Mouse (Mus musculus) lung, adult 18-20 months (tissue): ENCODE data around the gene S100a16.

Source experiments
- DNase-seq, 2 experiments: peaks; one replicate each; pipeline ENCODE4 v3.0.0; 2022; ENCODE audit warnings: mixed read lengths in 2 of 2

The S100a16 gene

DNA sequence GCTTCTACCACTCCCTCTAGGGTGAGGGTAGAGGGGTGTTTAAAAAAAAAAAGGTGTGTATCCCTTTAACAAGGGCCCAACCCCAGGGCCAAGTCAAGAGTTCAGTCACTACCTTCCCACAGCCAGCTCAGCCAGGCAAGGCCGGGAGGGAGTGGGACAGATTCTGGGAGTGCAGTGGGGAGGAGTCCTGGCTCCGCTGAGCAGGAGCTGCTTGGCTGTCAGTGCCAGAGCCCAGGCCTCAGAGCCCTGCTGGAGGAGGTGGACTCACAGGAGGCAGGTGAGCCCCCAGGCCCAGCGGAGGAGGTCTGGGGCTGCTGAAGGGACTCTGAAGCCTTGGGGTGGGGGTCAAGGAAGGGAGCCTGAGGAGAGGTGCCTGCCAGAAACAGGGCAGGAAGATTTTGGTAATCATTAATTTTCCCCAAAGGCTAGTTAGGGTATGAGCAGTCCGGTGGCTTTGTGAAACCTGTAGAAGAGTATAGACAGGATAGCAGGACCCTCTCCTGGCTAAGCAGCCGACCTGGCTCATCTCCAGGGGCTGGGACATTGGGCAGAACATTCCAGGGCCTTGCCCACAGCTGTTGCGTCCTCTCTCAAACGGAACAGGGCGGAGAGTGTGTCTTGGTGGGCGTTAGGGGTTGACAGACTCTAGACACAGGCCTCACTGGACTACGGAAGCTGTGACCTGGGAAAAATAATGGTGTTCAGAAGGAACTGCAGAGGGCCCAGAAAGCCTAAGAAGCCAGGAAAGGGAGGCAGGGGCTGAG is at the start of gene S100a16:
TSS of gene S100a16 (plus strand) at position 114 of the 764 bp plus-strand sequence.
- peak; percentile 88 to 90 for DNase-seq

DNA sequence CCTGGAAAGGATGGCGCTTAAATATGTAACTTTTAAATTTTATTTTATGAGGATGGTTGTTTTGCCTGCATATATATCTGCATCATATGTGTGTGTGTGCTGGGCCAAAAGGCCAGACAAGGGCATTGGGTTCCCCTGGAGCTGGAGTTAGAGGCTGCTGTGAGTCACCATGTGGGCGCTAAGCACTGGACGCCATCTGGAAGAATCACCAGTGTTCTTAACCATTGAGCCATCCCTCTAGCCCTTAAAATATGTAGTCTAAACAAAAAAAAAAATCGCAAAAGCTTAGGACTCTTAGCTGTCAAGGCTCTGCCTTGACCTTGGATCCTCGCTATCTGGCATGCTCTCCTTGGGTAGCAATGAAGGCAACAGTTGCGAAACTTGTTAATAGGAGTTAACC is 48.5 kb upstream of the S100a16 start:
- DNase-seq = no peak

DNA sequence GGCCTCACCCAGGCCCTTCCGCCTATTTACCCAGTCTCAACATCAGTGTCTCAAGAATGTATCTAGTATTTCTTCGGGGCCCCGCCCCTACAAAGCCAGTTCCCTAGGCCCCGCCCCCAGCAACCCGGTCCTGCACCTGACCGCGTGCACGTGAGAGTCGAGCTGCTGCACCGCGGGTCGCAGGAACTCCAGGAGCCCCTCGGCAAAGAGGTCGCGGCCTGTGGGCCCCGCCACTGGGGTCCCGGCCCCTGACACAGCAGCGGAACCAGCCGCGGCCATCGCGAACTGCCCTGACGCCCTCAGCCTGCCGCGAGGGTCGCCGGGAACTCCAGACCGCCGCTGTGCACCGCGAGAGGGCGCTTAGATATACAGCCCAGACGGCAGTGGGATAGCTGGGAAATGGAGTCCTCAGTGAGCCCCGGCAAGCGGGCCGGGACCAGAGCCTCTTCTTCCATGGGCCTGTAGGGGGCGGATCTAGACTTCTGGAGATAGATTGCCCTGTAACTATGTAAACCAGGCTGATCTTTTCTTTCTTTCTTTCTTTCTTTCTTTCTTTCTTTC is 46.3 kb upstream of the S100a16 start, which contains the start of gene Snapin:
TSS of gene Snapin (minus strand) at position 338 of the 561 bp plus-strand sequence.
- peak; percentile 96 to 97 for DNase-seq

DNA sequence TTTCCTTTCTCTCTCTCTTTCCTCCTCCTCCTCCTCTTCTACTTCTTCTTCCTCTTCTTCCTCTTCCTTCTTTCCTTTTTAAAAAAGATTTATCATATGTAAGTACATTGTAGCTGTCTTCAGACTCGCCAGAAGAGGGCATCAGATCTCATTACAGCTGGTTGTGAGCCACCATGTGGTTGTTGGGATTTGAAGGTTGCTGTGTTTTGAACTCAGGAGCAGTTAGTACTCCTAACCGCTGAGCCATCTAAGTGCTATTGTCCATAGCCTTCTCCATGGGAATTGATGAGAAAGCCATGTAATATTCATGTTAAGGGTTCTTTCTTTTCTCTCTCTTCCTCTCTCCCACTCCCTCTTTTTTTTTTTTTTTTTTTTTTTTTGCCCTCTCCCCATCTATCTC is 45.7 kb upstream of the S100a16 start:
- peak; percentile 45 to 71 for DNase-seq

DNA sequence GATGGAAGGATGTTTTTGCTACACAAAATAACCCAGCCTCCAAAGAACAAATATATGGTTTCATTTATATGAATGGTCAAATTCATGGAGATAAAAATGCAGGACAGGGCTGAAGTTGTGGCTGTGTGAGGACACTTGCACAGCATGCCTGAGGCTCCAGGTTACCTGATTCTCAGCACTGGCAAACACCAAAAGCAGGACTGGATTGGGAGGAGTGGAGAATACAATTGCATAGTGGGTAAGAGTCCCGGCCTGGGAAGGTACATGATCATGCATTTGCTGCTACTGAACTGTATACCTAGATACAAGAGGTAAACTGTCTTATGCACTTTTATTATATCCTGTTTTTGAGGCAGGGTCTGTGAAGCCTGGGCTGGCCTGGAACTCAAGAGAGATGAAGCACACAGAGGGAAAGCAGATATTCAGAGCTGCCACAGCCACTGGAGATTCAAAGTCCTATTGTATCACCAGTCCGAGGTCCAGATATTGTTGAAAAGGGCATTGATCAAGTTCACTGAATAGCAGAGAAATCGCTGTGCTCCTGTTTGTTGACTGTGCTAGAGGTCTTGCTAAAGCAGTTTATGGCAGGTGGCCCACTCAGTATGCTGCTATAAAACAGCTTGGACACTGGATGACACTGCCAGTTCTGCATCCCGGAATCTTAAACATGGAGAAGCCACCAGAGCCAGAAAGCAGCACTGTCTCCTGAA is 43.1 kb upstream of the S100a16 start:
- no peak for DNase-seq

DNA sequence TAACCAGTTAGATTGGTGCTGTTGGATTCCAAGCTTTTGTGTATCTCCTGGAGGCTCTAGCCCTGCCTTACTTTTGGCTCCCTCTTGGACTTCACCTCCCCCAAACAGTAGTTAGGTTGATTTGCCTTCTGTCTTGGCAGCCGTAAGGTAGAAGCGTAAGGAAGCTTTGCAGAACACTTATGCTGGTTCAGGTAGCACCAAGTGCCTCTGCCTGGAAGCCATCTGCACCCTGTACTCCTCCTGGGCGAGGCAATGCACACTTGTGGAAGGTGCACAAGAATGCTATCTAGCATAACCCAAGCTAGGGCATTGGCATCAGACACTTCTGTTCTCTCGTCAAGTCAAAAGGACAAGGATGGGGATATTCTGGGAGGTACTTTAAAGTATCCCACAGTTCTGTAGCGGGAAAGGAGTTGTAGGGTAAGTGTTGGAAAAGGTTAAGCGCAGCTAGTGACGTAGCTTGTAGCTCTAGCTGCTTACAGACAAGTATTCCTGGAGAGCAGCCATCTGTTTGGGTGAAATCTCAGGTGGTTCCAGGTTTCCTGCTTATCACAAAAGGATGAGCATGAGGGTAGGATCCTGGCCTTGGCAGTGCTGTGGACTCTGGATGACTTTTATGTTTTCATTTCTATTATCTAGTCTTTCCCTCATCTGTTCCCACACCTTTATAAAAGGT is 41.1 kb upstream of the S100a16 start:
- DNase-seq = no peak

DNA sequence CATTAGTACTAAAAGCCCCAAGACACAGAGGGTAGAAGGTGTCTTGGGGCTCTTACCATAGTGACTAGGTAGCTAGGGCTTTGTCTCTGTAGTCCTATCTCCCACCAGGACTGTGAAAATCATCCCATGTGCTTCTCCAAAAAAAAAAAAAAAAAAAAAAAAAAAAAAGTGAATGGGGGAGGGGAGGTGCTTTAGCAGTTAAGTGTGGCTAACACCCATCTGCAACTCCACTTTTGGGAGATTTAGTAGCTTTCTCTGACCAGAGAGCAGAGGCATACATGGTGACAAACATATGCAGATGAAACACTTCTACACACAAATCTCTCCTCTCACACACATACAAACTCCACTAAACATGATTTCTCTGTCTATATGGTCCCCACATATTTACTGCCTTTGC is 39.5 kb upstream of the S100a16 start:
- DNase-seq = no peak

DNA sequence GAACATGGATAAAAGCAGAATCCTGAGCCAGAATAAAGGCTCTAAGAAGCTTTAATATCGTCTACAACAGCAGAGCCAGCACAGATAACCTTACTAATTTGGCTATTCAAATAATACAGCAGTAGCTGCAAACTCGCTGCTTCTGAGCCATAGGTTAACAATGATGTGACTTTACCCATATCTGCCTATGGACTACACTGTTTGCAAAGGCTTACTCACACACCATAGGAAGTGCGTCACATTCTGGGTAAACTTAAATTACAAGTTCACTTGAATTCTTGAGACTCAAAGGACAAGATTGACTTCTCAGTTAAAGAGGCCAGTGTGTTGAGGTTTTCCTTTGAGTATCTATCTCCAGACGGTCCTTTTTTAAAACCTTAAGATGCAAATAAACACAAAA is 33.6 kb upstream of the S100a16 start:
- DNase-seq = no peak

DNA sequence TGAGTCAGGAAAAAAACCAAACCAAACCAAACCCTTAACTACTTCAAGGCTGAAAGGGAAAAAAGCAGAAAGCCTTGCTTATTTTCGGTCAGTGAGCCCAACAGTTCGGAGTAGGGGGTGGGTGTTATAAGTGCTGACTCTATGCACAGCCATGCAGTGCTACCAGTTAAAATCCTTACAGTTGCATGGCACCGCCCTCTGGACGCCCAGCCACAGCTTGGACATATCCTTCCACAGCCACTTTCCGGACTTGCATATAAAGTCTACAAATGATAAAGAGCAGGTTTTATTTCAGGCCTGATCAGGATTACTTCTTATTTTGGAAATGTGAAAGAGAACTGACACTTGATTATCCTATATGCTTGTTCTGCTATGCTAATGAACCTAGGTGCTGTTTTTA is 31.8 kb upstream of the S100a16 start:
- DNase-seq = no peak

DNA sequence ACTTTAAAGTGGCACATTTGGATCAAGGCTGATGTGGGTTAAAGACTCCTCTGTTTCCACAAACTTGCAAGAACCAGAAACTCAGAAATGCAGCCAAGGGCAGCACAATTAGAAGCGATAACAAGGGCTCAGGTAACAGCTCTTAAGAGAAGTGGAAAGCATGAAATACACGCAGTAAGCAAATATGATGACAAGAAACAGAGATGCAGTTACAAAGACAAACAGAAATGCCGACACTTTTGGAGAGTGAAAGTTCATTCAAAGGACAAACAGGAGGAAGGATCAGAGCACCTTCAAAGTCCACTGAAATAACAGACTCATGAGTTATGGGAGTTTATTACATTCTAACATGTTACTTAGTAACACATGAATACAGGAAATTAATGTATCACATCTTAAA is 30.7 kb upstream of the S100a16 start:
- peak in 1 of 2 experiments; percentile 54 for DNase-seq

DNA sequence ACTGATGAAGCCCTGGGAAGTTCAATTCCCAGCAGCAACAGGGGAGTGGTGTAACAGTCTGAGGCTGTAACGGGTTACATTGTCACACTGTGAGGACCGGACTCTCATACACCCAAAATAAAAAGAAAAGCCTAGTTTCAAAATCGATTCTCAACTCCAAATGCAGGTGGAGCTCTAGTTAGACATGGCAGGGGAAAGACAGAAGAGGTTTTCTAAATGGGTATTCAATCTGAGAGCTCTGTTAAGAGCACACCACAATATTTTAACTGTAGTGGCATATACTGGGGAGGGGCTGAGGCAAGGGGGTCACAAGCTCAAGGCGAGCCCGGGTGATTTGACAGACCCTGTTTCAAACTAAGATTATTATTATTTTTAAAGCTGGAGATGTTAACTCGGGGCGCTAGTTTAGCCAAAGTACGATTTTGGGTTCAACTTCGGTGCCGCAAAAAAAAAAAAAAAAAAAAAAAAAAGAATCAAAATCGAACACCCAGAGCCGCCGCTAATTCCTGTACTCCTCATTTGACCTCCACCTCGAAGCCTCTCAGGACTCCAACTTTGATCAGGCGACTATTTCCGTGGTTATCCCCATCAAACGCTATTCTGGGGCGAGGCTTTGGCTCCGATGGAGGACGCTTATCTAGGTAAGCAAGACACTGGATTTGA is 28.6 kb upstream of the S100a16 start:
- no peak for DNase-seq

DNA sequence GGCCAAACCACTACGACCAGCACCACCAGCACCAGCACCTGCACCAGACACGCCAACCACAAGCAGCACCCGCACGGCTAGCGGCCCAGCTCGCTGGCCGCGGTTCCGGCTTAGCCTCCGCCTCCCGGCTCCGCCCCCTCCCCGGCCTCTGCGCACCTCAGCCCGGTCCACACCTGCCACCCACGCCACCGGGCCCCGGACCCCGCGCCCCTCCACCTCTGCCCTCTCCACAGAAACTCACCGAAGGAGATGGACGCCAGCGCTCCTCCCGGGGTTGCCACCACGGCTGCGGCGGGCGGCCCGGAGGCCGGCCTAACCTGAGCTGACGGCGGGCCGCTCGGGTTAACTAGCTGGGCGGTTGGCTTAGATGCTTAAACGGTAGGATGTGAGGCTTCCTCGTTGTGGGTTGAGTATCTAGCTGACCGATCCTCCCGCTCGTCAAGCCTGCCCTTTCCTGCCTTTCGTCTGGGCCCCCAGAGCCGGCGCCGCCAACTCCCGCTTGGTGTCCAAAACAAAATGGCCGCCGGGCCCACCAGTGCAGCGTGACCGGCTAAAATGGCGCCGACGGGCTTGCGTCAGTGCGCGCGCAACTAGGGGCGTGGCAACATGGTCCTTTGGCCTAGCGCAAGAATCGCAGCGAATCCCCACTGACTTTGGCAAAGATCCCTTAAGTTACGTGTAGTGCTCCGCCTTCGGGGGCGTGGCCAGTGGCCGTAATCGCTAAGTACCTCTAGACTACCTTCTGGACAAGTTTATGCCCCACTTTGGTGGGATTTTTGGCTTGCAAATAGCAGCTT is 27.9 kb upstream of the S100a16 start, which contains the start of gene Chtop:
TSS of gene Chtop (minus strand) at position 549 of the 797 bp plus-strand sequence.
- peak; percentile 99 to 100 for DNase-seq

DNA sequence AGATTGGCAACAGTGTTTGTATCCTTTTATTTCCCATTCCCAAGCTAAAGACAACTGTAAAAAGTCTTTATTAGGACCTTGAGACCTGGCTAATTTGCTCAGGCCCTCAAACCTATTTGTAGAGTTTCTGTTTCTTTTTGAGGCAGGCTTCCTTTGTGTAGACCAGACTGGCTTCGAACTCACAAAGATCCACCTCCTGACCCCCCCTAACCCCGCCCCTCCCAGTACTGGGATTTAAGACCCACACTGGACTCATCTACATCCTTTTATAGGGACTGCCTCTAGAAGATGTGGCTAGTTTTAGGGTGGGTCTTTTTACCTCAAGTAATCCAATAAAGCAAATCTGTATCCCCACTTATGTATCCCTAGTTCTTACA is 27.3 kb upstream of the S100a16 start:
- DNase-seq = no peak

DNA sequence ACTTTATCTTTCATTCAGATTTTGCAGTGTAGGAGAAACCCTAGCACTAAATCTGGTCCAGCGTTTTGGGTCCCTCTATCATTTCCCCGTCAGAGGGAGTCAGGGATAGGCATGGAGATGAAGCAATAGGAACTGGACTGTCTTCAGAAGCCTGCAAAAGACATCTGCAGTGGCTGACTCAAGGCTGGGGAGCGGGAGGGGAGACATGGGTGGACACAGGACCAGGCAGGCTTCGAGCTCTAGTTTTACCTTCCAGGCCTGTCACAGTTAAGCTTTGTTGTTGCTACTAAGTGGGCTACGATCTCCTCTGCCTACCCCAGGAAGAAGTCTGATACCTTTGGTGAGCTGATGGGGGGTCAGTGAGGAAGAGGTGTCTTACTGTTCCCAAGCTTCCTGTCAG is 24.8 kb upstream of the S100a16 start:
- DNase-seq = no peak

DNA sequence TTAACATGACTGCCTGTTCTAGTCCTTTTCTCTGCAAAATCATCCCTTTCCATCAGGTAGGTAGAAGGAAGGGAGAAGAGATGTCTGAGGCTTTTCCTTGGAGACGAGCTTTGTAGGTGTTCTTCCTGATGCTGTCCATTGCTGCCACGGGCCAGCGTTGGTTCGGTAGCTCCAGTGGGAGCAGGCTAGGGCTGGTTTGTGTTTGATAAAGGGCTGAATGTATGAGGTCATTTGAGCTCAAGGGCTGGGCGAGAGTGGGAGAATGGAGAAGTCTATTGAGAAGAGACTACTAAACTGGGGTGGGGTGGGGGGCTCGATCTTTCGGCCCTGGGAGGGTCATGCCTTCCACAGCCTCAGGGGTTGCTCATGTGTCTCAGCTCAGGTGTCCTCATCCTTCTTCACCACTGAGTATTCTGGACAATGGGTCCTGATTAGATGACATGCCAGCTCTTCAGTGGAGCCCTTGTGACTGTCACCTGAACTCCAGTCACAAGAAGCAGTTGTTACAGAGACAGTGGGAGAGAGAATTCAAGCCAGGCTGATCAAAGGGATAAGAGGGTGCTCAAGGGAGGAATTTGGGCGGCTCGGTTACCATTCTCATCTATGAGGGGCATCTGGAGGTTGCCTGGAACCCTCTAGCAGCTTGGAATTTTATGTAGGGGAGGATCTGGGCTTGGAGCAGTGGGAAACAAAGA is 24.0 kb upstream of the S100a16 start:
- no peak for DNase-seq

DNA sequence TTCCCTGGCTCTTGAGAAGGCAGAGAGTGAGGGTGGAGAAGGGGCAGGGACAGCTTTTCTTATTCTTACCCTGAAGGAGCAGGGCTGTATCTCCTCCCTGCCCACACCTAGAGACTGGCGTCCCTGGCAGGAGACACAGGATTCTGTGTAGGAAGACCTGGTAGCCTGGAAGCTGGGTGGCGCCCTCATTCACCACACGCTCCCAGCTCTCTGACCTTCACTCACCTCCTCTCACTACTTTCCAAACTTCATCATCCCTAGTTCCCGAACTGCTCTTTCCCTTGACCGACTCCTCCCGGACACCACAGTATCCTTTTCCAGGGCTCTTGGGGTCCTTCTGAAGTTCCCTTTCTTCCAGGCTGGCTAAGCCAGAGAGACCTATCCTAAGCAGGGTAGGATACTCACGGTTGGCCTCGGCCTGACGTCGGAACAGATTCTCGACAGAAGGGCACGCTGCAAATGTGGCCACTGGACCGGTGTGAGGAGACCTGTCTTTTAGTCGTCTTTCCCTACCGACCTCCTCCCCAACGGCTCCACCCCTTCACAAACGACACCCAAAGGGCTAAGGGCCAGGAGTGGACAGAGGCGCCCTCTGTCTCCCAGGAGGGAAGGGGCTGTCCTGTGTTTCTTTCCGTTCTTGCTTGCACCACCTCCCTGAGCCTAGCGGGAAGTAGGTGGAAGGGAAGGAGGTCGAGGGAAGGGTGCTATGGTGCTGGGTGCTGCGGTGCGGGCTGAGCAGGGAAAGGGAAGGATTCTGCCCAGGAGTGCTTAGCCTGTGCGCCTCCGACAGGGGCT is 23.1 kb upstream of the S100a16 start, which contains the start of the genes S100a1 and S100a13:
TSS of gene S100a1 (minus strand) at position 597 of the 795 bp plus-strand sequence.
TSS of gene S100a13 (plus strand) at position 640 of the 795 bp plus-strand sequence.
- peak; percentile 90 to 93 for DNase-seq

DNA sequence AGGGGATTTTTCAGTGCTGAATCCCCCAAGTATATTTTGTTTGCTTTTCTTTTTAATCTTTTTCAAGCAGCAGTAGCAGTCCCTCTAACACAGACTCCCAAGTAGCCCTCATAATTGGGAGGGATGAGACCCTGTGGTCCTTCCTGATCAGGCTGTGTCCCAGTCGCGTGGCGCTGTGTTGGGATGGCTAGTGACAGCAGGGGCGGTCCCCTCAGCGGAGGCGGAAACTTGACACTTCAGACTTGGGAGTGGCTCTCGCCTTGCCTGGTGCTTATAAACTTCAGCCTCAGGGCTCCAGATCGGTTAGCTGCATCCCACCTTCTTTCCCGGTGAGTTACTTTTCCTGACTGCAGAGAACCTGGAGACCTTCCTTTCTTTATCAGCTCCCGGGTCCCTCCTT is 22.4 kb upstream of the S100a16 start:
- peak; percentile 88 to 90 for DNase-seq

DNA sequence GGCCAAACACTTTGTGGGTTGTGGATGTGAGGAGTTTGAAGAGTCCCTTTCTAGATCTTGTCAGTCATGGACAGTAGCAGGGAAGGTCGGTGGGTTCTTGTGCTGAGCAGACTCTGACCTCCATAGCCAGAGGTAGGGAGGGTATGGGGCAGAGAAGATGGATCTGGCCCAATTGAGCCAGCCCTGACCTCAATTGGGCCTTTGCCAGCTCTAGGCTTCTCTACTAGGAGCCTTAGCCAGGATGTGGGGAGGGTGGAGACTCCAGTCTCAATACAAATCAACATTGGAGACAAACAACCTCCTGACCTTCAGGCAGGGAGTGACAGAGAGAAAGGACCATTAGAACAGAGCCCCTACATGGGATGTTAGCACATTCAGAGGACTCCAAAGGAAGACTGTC is 21.8 kb upstream of the S100a16 start:
- DNase-seq = peak; percentile 65 to 80

DNA sequence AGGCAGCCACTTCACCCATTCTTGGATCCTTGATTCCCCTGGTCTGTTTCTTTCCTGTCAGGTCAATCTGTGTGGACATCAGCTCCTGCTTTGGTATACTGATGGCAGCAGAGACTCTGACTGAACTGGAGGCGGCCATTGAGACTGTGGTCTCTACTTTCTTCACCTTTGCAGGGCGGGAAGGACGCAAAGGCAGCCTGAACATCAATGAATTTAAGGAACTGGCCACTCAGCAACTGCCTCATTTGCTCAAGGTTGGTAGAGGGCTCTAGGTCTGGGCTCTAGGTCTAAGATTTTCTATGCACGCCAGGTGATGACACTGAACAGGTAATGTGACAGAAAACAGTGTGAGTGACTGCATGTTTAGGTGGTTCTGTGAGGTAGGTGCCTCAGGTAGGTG is 21.3 kb upstream of the S100a16 start:
- no peak for DNase-seq

DNA sequence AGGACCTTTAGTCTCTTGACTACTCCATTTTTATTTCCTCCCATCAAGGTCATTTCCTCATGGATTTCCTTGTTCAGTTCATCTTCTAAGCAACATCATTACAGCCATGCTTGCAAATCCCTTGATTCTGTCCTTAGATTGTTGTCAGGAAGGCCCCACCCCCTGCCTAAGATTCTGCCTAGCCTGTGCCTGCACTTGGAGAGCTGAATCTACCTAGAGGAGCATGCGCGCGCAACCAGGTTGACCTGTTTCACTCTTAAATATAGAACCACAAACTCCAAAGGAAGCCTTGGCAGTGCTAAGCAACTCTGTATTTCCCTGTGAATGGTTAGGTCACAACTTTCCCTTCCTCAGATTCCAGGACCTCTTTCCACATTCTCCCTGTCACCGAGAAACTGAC is 19.3 kb upstream of the S100a16 start:
- DNase-seq = no peak
